Mouse (Mus musculus): ENCODE results near the gene Abhd17c. TPM values are rescaled to one million over a fixed set of nuclear protein-coding genes. Genes with fewer than 3 reads are reported as not detected.

Gene Abhd17c
- total and polyA plus RNA-seq, 3 experiments = 29.5 to 34.8 (median 32.7) TPM

DNA sequence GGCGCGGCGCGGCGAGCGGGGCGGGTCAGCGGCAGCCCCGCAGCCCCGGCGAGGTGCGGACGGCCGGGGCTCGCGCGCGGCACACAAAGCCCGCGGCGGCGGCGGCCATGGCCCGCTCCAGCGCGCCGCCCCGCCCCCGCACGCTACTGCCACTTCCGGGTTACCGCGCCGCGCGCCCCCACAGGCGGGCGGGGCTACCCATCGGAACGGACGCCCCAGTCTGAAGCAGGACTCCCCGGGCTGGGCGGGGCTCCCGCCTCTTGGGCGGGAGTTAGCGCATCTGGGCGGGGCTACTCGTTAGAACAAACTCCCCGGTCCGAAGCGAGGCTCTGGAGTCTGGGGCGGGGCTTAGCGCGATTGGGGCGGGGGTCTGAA lies 254 bp upstream of the Abhd17c start:
- intact Hi-C loops (cut with DNase I) = loop anchor here (5.0 kb wide), 2 partner anchors 35 to 260 kb away; no protein-coding TSS in a partner anchor
- H3K4me1 ChIP-seq (ENCODE audit: control insufficient read depth, insufficient read depth, low read length) = peaks cover 2% of the 10 kb centered on the region; the same call in 1 of the 2 replicates
- peak overlapping the region; percentile 85 for H3K9ac ChIP-seq (ENCODE audit: low read depth, low read length)
- under 1% methylated on average over 49 of the region's 55 CpGs for WGBS
- no peaks in the 10 kb centered on the region for H3K36me3 ChIP-seq (ENCODE audit: control insufficient read depth, insufficient read depth, low read length)
- TF ChIP-seq POLR2A (IDR thresholded peaks at IDR 0.05; ENCODE audit: insufficient read depth, low read depth, low read length) (no peak), CTCF (IDR thresholded peaks at IDR 0.05) (no peak), EP300 (IDR thresholded peaks at IDR 0.05; ENCODE audit: insufficient read depth, low read depth, low read length) (no peak)
- no peaks in the 10 kb centered on the region for H3K27me3 ChIP-seq (ENCODE audit: control insufficient read depth, insufficient read depth, low read length)
- peak overlapping the region; percentile 68 for H3K27ac ChIP-seq
- H3K79me2 ChIP-seq (replicated peaks; ENCODE audit: control insufficient read depth, insufficient read depth, low read length) = no peaks in the 10 kb centered on the region; the same call in 1 of the 2 replicates
- H3K4me3 ChIP-seq = peak overlapping the region; percentile 86
- peak; percentile 95 to 96 for DNase-seq

DNA sequence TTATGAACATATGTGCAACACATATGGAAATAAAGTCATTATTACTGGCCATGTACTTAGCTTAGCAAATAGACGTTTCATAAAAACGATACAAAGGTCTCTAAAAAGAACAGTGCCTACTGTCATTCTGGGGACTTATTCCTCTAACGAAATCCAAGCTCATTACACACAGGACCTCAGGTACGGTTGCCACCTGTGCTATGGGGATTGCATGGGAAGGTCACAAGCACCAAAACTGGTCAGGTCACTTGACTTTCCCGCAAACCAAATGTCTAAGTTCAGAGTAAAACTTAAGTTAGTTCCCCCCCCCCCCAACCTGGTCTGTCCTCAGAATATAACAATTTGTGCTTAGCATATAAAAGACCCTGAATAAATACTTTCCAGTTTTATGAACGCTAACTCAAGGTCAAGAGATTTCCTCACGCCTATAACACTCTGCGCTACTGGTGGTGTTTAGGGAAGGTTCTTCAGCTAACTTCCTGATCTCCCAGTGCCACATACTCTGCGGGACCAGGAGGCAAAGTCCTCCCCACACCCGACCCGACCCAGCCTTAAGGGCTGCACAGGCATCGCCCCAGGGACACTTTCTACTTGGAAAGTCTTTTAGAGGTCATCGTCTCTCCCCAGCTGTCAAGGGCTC lies 1.2 kb downstream of the Abhd17c start:
- Histone ChIP-seq H3K4me3 (peak overlapping the region; percentile 86), H3K4me1 (ENCODE audit: control insufficient read depth, insufficient read depth, low read length) (peaks cover 5% of the 10 kb centered on the region; the same call in 1 of the 2 replicates), H3K9ac (ENCODE audit: low read depth, low read length) (peak overlapping the region; percentile 24), H3K79me2 (replicated peaks; ENCODE audit: control insufficient read depth, insufficient read depth, low read length) (no peaks in the 10 kb centered on the region; the same call in 1 of the 2 replicates), H3K27ac (peak overlapping the region; percentile 60), H3K36me3 (ENCODE audit: control insufficient read depth, insufficient read depth, low read length) (no peaks in the 10 kb centered on the region), H3K27me3 (ENCODE audit: control insufficient read depth, insufficient read depth, low read length) (no peaks in the 10 kb centered on the region)
- no peak for DNase-seq
- WGBS = 21% methylated on average over 13 of the region's 13 CpGs
- TF ChIP-seq POLR2A (IDR thresholded peaks at IDR 0.05; ENCODE audit: insufficient read depth, low read depth, low read length) = no peak
- no peak for TF ChIP-seq CTCF (IDR thresholded peaks at IDR 0.05)
- TF ChIP-seq EP300 (IDR thresholded peaks at IDR 0.05; ENCODE audit: insufficient read depth, low read depth, low read length) = no peak
- intact Hi-C loops (cut with DNase I) = loop anchor here (5.0 kb wide), 2 partner anchors 33 to 258 kb away; no protein-coding TSS in a partner anchor

DNA sequence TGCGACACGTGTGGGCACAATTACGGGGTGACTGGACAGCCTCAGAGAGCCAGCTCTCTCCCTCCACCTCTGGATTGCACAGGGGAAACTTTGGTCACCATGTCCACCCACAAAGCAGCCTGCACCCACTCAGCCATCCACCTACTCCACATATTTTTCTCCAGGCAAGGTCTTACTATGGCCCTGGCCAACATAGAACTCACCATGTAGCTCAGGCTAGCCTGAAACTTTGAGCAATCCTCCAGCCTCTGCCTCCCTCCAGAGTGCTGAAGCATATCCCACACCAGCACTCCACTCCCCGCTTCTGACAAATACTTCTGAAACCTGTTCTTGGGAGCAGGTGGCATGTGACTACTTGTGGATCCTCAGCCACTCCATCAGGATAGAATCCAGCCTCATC lies 1.9 kb downstream of the Abhd17c start:
- no peaks in the 10 kb centered on the region for H3K36me3 ChIP-seq (ENCODE audit: control insufficient read depth, insufficient read depth, low read length)
- H3K79me2 ChIP-seq (replicated peaks; ENCODE audit: control insufficient read depth, insufficient read depth, low read length) = peaks cover 2% of the 10 kb centered on the region
- peak overlapping the region; percentile 86 for H3K4me3 ChIP-seq
- 61% methylated on average over 4 of the region's 4 CpGs for WGBS
- no peak for DNase-seq
- H3K27me3 ChIP-seq (ENCODE audit: control insufficient read depth, insufficient read depth, low read length) = no peaks in the 10 kb centered on the region
- no peak overlapping the region; the same call in 1 of the 2 replicates for H3K27ac ChIP-seq
- intact Hi-C loops (cut with DNase I) = loop anchor here (5.0 kb wide), 2 partner anchors 33 to 258 kb away; no protein-coding TSS in a partner anchor
- TF ChIP-seq POLR2A (IDR thresholded peaks at IDR 0.05; ENCODE audit: insufficient read depth, low read depth, low read length) = no peak
- TF ChIP-seq CTCF (IDR thresholded peaks at IDR 0.05) = no peak
- TF ChIP-seq EP300 (IDR thresholded peaks at IDR 0.05; ENCODE audit: insufficient read depth, low read depth, low read length) = no peak
- H3K9ac ChIP-seq (ENCODE audit: low read depth, low read length) = no peak overlapping the region
- peaks cover 5% of the 10 kb centered on the region; the same call in 1 of the 2 replicates for H3K4me1 ChIP-seq (ENCODE audit: control insufficient read depth, insufficient read depth, low read length)

DNA sequence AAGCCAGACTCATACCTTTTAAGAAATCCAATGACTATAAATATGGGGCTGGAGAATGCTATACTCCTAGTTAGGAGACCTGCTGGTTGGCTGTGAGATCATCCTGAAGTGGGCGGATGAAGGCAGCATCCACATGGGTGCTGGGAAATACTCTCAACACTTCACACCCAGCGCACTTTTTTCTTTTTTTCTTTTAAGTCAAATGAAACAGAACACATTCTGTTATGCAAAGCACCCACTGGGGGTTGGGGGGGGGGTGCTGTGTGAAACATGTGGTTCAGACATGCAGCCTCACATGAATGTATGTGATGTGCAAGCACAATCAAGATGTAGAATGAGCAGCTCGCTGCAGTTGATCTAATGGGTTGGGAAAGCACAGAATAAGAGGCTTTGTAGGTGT lies 2.8 kb downstream of the Abhd17c start:
- Histone ChIP-seq H3K27ac (no peak overlapping the region), H3K9ac (ENCODE audit: low read depth, low read length) (no peak overlapping the region), H3K79me2 (replicated peaks; ENCODE audit: control insufficient read depth, insufficient read depth, low read length) (peaks cover 2% of the 10 kb centered on the region), H3K4me3 (no peak overlapping the region), H3K36me3 (ENCODE audit: control insufficient read depth, insufficient read depth, low read length) (peaks cover 2% of the 10 kb centered on the region; the same call in 1 of the 2 replicates), H3K4me1 (ENCODE audit: control insufficient read depth, insufficient read depth, low read length) (peaks cover 6% of the 10 kb centered on the region; the same call in 1 of the 2 replicates), H3K27me3 (ENCODE audit: control insufficient read depth, insufficient read depth, low read length) (no peaks in the 10 kb centered on the region)
- DNase-seq = no peak
- WGBS = 96% methylated on average over 3 of the region's 3 CpGs
- intact Hi-C loops (cut with DNase I) = no loop called here
- TF ChIP-seq EP300 (IDR thresholded peaks at IDR 0.05; ENCODE audit: insufficient read depth, low read depth, low read length) (no peak), CTCF (IDR thresholded peaks at IDR 0.05) (no peak), POLR2A (IDR thresholded peaks at IDR 0.05; ENCODE audit: insufficient read depth, low read depth, low read length) (no peak)

DNA sequence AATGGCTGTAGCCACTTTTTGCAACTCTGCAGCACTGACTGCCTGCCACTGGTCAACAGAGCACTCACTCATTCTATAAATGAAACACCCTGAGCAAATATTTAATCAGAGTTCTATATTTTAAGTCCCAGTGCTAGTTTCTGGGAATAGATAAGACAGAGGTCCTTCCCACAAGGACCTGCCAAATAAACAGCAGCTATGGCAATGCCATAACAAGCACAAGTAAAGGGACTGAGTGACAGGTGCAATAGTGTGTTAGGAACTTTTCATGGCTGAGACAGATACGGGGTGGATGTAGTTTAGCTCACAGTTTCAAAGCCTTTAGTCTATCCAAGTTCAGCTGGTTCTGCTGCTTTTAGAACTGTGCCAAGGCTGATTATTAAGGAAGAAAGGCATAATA lies 3.9 kb downstream of the Abhd17c start:
- no peak for DNase-seq
- Histone ChIP-seq H3K79me2 (replicated peaks; ENCODE audit: control insufficient read depth, insufficient read depth, low read length) (peaks cover 4% of the 10 kb centered on the region), H3K27me3 (ENCODE audit: control insufficient read depth, insufficient read depth, low read length) (no peaks in the 10 kb centered on the region), H3K36me3 (ENCODE audit: control insufficient read depth, insufficient read depth, low read length) (peaks cover 6% of the 10 kb centered on the region), H3K9ac (ENCODE audit: low read depth, low read length) (no peak overlapping the region), H3K4me1 (ENCODE audit: control insufficient read depth, insufficient read depth, low read length) (peaks cover 14% of the 10 kb centered on the region), H3K4me3 (no peak overlapping the region), H3K27ac (no peak overlapping the region)
- no peak for TF ChIP-seq CTCF (IDR thresholded peaks at IDR 0.05)
- no peak for TF ChIP-seq EP300 (IDR thresholded peaks at IDR 0.05; ENCODE audit: insufficient read depth, low read depth, low read length)
- no peak for TF ChIP-seq POLR2A (IDR thresholded peaks at IDR 0.05; ENCODE audit: insufficient read depth, low read depth, low read length)
- intact Hi-C loops (cut with DNase I) = loop anchor here (2.0 kb wide), 1 partner anchor 19 kb away; no protein-coding TSS in a partner anchor
- WGBS = 52% methylated on average over 1 of the region's 1 CpGs

DNA sequence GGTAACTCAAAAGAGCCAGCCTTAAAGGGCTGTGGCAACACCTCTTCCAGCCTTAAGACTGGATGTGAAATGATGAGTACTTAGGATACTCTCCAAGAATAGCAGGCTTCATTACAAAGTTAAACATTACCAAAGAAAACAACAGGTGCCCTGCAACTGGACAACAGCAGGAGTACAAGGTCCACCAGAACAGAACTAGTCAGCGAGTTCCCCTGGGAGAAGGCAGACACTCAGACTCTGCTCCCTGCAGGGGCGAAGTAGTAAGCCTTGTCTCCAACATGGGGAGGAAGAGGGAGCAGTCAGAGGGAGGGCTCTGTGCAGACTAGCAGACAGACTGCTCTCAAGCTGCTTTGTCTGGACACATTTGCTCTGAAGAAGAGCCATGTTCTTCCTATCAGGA lies 6.1 kb downstream of the Abhd17c start:
- H3K27ac ChIP-seq = no peak overlapping the region
- no peak for DNase-seq
- no peak overlapping the region for H3K4me3 ChIP-seq
- H3K27me3 ChIP-seq (ENCODE audit: control insufficient read depth, insufficient read depth, low read length) = no peaks in the 10 kb centered on the region
- peaks cover 8% of the 10 kb centered on the region for H3K36me3 ChIP-seq (ENCODE audit: control insufficient read depth, insufficient read depth, low read length)
- TF ChIP-seq POLR2A (IDR thresholded peaks at IDR 0.05; ENCODE audit: insufficient read depth, low read depth, low read length) (no peak), EP300 (IDR thresholded peaks at IDR 0.05; ENCODE audit: insufficient read depth, low read depth, low read length) (no peak), CTCF (IDR thresholded peaks at IDR 0.05) (no peak)
- intact Hi-C loops (cut with DNase I) = loop anchor here (2.0 kb wide), 1 partner anchor 17 kb away; no protein-coding TSS in a partner anchor
- peaks cover 16% of the 10 kb centered on the region for H3K4me1 ChIP-seq (ENCODE audit: control insufficient read depth, insufficient read depth, low read length)
- H3K9ac ChIP-seq (ENCODE audit: low read depth, low read length) = no peak overlapping the region
- 40% methylated on average over 2 of the region's 2 CpGs for WGBS
- H3K79me2 ChIP-seq (replicated peaks; ENCODE audit: control insufficient read depth, insufficient read depth, low read length) = peaks cover 14% of the 10 kb centered on the region
